Mouse (Mus musculus) c-Kit-positive CD71-positive TER-119-negative erythroid progenitor cells, embryonic 14.5 days (primary cell): ENCODE results near the gene Gpat2.

Experiments
- DNase-seq: peaks from one replicate; pipeline ENCODE4 v3.0.0-alpha.2; 2013; ENCODE audit warnings: low read depth

Gpat2 gene

DNA sequence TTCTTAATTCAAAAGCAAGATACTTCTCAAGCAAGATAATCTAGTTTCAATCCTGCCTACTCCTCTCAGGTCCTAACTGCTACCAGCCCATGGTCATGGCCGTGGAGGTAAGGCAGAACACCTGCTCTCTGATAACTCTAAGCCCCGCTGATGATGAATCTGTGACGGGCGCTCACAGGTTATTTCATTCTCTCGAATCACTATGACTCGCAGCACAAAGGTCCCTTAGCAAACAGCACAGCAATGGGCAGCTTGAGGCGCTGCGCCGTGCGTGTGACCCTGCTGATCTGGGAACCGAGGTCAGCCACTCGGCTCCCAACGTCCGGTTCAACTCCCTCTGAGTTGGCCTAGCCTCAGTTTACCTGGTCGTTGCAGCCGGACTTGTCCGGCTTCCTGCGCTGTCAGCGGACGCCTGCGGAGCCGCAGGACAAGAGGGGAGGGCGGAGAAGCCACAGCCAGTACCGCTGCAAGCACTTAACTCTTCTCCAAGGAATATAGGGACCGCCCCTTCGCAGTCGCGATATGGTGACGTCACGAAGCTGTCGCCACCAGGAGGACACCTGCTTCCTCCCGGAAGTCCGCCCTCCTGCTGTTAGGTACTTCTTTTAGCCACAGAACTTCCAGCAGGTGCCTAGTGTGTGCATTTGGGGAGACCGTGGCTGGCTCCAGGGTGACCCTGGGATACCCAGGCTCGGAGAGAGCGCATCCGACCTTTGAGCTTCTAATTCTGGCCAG is 19.2 kb downstream of the Gpat2 start, which contains the start of gene Fahd2a:
TSS of gene Fahd2a (minus strand) at position 511 of the 735 bp plus-strand sequence.
- DNase-seq, result peak; percentile 92

- peak; percentile 45 for DNase-seq
Observed at GRCm38 (mm10) chr2:127446847-127447246, 21.8 kb downstream of the Gpat2 start.

- DNase-seq, result no peak
Observed at GRCm38 (mm10) chr2:127449691-127450090, 24.7 kb downstream of the Gpat2 start.

GRCm38 (mm10) chr2:127451748-127452147 is 26.7 kb downstream of the Gpat2 start:
- peak; percentile 63 for DNase-seq

DNA sequence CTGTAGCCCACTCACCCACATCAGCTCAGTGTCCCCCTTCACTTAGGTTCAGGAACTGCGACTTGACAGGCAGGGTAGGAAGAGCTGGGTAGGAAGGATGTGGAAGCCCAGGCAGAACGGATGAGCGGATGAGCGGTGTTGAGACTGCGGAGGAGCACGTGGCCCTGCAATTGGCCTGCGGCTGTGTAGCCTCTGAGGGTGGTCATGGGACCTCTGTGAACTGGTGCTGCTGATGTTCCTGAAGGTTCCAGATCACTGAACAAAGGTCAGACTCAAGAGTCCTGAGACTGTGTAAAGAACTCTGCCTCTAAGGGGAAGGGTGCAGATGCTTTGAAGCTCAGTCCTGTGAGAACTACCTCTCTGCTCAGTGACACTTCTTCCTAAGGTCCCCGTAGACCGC is 28.1 kb downstream of the Gpat2 start:
- DNase-seq, result no peak

DNA sequence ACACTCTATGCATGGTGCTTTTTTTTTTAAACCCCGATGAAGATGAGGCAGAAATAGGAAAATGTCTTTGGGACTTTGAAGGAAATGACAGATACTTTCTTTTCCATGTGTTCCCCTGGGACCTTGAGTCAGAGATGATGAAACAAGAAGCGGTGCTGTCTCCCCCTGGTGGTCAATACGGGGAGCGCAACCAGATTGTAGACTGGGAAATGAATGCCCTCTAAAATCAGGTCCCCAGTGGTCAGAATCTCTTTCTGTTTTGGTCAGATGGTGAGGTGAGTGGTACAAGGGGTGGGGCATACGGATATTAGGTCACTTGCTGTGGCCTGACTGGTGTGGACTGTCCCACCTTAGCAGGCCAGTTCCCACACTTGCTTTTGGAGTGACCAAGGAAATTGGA is 28.8 kb downstream of the Gpat2 start:
- DNase-seq, result peak; percentile 63

- DNase-seq, result no peak
Observed at GRCm38 (mm10) chr2:127459341-127459740, 34.3 kb downstream of the Gpat2 start.

DNA sequence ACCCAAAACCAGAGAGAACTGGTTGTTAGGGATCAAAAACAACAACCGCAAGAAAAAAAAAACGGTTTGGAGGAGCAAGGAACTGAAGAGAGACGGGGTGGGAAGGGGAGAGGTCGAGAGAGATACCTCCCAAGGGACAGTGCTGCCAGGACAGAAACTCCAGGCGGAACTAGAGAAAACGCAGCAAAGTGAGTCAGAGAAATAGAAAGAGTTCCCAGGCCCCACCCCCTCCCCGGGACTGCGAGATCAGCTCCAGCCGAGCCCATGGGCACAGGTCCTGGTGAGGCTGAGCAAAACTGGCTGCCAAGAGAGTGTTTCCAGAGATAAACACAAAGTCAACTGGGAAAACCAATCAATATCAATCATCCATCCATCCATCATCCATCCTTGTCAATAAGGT is 36.4 kb downstream of the Gpat2 start:
- no peak for DNase-seq

DNA sequence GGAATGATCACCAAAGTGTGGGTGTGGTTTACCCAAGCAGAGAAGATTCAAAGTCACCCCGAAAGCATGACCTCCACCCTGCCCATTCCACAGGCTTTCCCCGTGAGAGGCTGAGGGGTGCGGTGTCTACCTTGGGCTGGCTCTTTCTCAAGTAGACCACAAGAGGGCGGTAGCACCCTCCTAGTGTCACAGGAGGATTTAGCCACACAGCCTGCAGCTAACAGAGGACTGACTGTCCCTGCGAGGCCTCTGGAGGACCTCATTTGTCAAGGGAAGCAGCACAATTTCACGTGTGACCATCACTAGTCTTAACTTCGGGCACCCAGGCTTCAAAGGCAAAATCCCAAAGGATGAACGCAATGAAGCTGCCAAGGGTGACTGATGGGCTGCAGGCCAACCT is 37.3 kb downstream of the Gpat2 start:
- DNase-seq, result no peak

DNA sequence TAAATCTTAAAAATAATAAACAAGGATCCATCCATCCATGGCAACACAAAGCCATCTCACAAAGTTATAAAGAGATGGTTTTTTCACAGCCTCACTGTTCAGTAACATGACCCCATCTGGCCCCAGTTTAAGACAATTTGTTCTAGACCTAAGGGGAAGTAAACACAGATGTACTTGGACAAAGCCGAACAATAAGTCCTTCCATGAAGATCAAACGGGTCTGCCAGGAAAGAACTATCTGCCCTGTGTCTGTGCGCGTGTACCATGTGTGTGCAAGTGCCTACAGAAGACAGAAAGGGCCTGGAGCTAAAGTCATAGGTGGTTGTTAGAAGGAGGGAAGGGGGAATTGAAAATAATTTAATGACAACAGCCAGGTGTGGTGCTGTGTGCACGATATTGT is 45.2 kb downstream of the Gpat2 start:
- no peak for DNase-seq

- DNase-seq, result no peak
Observed at GRCm38 (mm10) chr2:127470661-127471060, 45.7 kb downstream of the Gpat2 start.

GRCm38 (mm10) chr2:127471281-127471680 is 46.3 kb downstream of the Gpat2 start:
- no peak for DNase-seq

DNA sequence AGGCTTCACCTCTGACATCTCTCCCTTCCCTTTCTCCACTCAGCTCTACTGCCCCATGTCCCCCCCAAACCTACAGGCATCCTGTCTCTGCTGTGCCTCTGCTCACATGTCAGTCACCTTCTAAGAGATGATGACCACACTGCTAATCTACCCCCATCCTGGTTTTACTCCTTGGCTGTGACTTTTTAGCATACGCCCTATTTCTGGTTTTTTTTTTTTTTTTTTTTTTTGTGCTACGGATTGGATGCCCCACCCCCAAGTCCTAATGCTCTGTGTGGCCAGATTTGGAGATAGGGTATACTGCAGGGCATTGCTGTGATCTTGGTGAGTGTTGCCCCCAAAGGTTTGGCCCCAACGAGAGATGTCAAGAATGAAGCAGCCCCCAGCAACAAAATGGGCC is 47.3 kb downstream of the Gpat2 start:
- DNase-seq, result no peak

DNA sequence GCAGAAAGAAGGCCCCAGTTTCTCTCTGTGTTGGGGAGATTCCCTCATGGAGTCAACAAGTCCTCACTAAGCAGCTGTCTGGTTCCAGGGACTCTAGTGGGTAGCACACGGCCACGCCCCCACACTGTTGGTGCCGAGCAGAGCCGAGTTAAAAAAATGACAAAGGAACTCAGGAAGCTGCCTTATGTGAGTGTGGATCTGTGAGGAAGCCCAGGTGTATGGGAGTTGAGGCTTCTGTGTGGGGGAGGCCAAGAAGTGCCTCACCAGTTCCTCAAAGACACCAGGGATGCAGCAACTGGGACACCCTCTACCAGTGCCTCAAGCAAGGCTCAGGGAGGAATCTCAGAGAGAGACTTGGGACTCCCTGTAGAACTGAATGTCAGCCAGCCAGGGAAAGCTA is 54.2 kb downstream of the Gpat2 start:
- no peak for DNase-seq

GRCm38 (mm10) chr2:127479763-127480162 is 54.8 kb downstream of the Gpat2 start:
- no peak for DNase-seq

- no peak for DNase-seq
Observed at GRCm38 (mm10) chr2:127481841-127482532, 57.0 kb downstream of the Gpat2 start.

DNA sequence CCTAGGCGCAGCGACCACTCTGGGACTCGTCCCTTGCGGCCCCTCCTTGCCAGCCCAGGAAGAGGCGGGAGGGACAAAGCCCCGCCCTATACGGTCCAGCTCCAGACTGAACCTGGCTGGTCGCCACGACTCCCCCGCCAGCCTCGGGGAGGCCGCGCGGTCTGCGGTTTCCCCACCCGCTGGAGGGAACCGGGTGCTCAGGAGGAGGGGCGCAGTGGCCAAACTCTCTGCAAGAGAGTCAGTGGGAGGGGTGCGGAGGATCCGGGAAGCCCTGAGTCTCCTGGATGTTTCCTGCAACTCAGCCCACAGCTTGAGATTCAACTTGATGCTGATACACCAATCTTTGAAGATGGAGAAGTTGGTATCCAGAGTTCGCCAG is 57.5 kb downstream of the Gpat2 start:
- DNase-seq, result no peak

- DNase-seq, result no peak
Observed at GRCm38 (mm10) chr2:127483001-127483400, 58.0 kb downstream of the Gpat2 start.

DNA sequence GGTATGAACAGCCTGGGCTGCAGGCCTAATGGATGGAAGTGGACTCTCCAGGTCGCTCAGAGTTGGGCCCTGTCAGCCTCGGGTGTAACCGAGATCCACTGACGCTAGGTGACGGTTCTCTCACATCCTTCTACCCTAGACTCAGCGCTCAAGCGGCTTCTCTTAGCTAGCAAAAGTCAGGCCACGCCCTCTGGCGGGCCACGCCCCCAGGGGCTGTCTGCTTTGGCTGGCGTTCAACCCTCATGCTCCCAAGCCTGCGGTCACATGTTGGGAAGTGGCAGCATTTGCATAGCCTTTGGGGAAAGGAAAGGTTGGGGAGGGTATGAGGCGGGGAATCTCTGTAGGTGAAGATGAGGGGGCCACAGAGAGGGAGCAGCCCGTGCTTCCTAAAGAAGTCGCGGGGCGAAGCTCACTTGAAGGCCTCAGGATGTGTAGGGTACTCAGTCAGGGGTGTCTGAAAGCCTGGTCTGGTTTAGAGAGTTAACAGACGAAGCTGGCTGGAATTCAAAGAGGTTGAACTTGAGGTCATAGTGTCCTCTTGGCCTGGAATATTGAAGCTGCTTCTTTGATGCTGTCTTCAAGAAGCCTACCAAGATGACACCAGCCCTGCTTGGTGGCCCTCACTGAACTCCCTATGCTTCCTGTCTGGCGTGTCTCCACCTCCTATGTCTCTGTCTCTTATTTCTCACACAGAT is 59.6 kb downstream of the Gpat2 start:
- DNase-seq, result no peak
